Mouse (Mus musculus): Measurements from ENCODE around the gene Utp14b. TPM values are rescaled to one million over a fixed set of nuclear protein-coding genes. Genes with fewer than 3 reads are reported as not detected.

Gene Utp14b
- total and polyA plus RNA-seq, 3 experiments: 6.5 to 9.6 TPM; not detected in 1

GRCm38 (mm10) chr1:78658441-78659269 lies 817 bp downstream of the Utp14b start:
- Histone ChIP-seq H3K4me3 (ENCODE audit: control insufficient read depth in 1 of 2, insufficient read depth in 1 of 2, low read depth in 2 of 2, low read length in 2 of 2) (peak overlapping the region; percentile 70 to 97), H3K79me2 (ENCODE audit: control insufficient read depth, insufficient read depth, low read length, poor library complexity) (peaks cover 44% of the 10 kb centered on the region), H3K9me3 (replicated peaks; ENCODE audit: insufficient read depth, low read length) (no peaks in the 10 kb centered on the region), H3K4me1 (ENCODE audit: control insufficient read depth in 1 of 2, insufficient read depth in 2 of 2, low read length in 2 of 2) (peaks cover 10 to 11% of the 10 kb centered on the region in 2 experiments; a peak in 3 of 4 replicates), H3K27ac (ENCODE audit: control insufficient read depth, low read depth, low read length) (peak overlapping the region; percentile 64), H3K27me3 (ENCODE audit: control insufficient read depth in 1 of 2, insufficient read depth in 2 of 2, low read length in 2 of 2) (no peaks in the 10 kb centered on the region), H3K9ac (ENCODE audit: control insufficient read depth, low read depth, low read length, poor library complexity, severe bottlenecking) (peak overlapping the region; percentile 97), H3K36me3 (ENCODE audit: control insufficient read depth in 1 of 2, insufficient read depth in 2 of 2, low read length in 2 of 2) (peaks cover 0 to 23% of the 10 kb centered on the region in 2 experiments)
- TF ChIP-seq USF1 (IDR thresholded peaks at IDR 0.05; ENCODE audit: low read depth, low read length) (no peak), CHD2 (IDR thresholded peaks at IDR 0.05; ENCODE audit: low read length) (no peak), NELFE (IDR thresholded peaks at IDR 0.05; ENCODE audit: low read depth, low read length) (no peak), MXI1 (IDR thresholded peaks at IDR 0.05; ENCODE audit: low read depth, low read length) (peak; percentile 73), SIN3A (IDR thresholded peaks at IDR 0.05; ENCODE audit: low read length) (peak; percentile 71), ZC3H11A (IDR thresholded peaks at IDR 0.05; ENCODE audit: low read depth, low read length) (no peak), TBP (IDR thresholded peaks at IDR 0.05; ENCODE audit: low read depth, low read length) (no peak), ETS1 (IDR thresholded peaks at IDR 0.05; ENCODE audit: low read depth, low read length) (no peak)
- peak; percentile 59 for DNase-seq (ENCODE audit: low read depth, low spot score)

GRCm38 (mm10) chr1:78659270-78659823 lies 1.5 kb downstream of the Utp14b start:
- DNase-seq (ENCODE audit: low read depth, low spot score): no peak
- Histone ChIP-seq H3K36me3 (ENCODE audit: control insufficient read depth in 1 of 2, insufficient read depth in 2 of 2, low read length in 2 of 2) (peaks cover 2 to 23% of the 10 kb centered on the region in 2 experiments), H3K27me3 (ENCODE audit: control insufficient read depth in 1 of 2, insufficient read depth in 2 of 2, low read length in 2 of 2) (no peaks in the 10 kb centered on the region), H3K9me3 (replicated peaks; ENCODE audit: insufficient read depth, low read length) (no peaks in the 10 kb centered on the region), H3K4me3 (ENCODE audit: control insufficient read depth in 1 of 2, insufficient read depth in 1 of 2, low read depth in 2 of 2, low read length in 2 of 2) (peak overlapping the region; percentile 70 to 97), H3K9ac (ENCODE audit: control insufficient read depth, low read depth, low read length, poor library complexity, severe bottlenecking) (peak overlapping the region; percentile 8; the same call in 1 of the 2 replicates), H3K4me1 (ENCODE audit: control insufficient read depth in 1 of 2, insufficient read depth in 2 of 2, low read length in 2 of 2) (peaks cover 10 to 11% of the 10 kb centered on the region in 2 experiments; a peak in 3 of 4 replicates), H3K79me2 (ENCODE audit: control insufficient read depth, insufficient read depth, low read length, poor library complexity) (peaks cover 45% of the 10 kb centered on the region), H3K27ac (ENCODE audit: control insufficient read depth, low read depth, low read length) (no peak overlapping the region)
- TF ChIP-seq MAZ (IDR thresholded peaks at IDR 0.05; ENCODE audit: low read depth, low read length) (no peak), POLR2AphosphoS5 (IDR thresholded peaks at IDR 0.05; ENCODE audit: borderline replicate concordance, low read depth, low read length) (no peak), CHD1 (IDR thresholded peaks at IDR 0.05; ENCODE audit: low read depth, low read length) (no peak), POLR2A (IDR thresholded peaks at IDR 0.05; ENCODE audit: control insufficient read depth in 1 of 2, insufficient read depth in 1 of 2, low read depth in 1 of 2, low read length in 2 of 2, poor library complexity in 1 of 2) (no peak), MAX (IDR thresholded peaks at IDR 0.05; ENCODE audit: low read length) (no peak), ZC3H11A (IDR thresholded peaks at IDR 0.05; ENCODE audit: low read depth, low read length) (no peak), MYB (IDR thresholded peaks at IDR 0.05; ENCODE audit: low read depth, low read length) (no peak)

Data from MEL (cell line).